Mouse (Mus musculus) left cerebral cortex, postnatal 4 days (tissue): ENCODE data around the gene Pcdh7. TPM values are rescaled to one million over a fixed set of nuclear protein-coding genes. Genes with fewer than 3 reads are reported as not detected.

Experiments used
- DNase-seq: peaks from one replicate; pipeline ENCODE4 v3.0.0-alpha.2; 2022
- intact Hi-C: fragments of 180-260 bp; cut with DNase I; formaldehyde crosslinking; loops from one replicate; pipeline ENCODE4 v1.15.1; 2025
- total RNA-seq, 2 experiments: library from RNA; stranded (reverse); gene quantifications; 2 replicates each; pipeline ENCODE4 v1.2.3; 2021

Pcdh7 gene
- total RNA-seq, 2 experiments from 2014 or later: 118 to 136 TPM

GRCm38 (mm10) chr5:57788775-57789509 lies 71.2 kb downstream of the Pcdh7 start:
- intact Hi-C loops: no loop called here
- DNase-seq: no peak

DNA sequence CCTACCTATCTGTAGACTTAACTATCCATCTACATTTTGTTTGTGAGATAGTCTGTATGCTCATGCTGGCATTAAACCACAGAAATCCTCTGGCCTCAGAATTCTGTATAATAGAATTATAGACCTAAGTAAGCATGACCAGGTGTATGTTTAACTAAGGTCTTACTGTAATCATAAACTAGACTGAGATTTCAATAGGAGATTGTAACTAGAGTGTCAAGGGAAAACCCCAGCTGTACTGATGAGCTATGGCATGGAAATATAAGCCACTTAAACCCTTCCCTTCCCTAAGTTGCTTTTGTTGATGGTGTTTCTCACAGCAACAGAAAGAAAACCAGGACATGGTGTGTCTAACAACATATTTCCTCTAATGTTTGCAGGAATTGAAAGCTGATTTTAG lies 78.6 kb downstream of the Pcdh7 start:
- no peak for DNase-seq
- intact Hi-C loops: no loop called here

DNA sequence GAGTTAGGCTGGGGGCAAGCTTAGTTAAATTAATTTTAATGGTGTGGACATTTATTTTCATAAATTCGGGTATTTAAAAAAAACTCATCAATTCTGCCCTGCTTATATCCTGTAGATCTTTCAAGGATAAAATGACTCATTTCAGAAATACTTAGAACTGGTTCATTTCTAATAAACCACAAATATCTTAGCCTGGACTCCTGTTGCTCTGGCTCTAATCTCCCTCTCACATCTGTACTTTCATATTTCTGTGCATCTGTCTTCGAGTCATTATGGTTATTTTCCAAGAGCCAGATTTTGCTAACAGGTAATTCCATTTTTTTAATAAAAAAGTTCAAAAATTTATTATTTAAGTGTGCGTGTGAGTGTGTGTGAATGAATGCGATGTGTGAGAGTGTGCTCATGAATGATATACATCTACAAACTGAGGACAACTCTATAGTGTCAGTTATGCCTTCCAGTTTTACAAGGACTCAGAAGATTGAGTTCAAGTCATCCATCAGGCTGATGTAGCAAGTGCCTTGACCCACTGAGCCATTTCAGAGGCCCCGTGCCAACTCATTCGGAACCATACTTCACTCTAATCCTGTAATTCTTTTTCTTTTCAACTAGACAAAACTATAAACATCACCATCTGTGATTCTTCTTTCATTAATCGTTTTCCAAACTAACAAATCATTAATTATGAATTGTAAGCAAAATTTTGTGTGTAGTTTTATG lies 80.3 kb downstream of the Pcdh7 start:
- no peak for DNase-seq
- intact Hi-C loops: no loop called here

DNA sequence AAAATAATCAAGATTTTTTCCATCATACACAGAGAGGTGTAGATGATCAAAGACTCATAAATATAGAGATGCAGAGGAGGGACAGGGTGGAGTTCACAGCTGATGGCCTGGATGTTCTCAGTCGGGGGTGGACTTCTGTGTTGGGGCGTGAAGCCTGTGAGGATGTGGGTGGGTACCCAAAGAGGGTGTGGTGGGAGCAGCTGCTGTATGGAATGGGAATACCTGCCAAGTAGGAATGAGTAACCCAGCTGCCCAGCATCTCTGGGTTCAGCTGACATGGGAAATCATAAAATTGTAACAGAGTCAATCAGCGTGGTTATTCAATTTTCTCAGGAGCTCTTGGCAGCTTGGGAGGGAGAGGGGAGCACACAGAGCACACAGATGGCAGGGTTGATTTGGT lies 85.3 kb downstream of the Pcdh7 start:
- intact Hi-C loops: no loop called here
- DNase-seq: peak; percentile 15

DNA sequence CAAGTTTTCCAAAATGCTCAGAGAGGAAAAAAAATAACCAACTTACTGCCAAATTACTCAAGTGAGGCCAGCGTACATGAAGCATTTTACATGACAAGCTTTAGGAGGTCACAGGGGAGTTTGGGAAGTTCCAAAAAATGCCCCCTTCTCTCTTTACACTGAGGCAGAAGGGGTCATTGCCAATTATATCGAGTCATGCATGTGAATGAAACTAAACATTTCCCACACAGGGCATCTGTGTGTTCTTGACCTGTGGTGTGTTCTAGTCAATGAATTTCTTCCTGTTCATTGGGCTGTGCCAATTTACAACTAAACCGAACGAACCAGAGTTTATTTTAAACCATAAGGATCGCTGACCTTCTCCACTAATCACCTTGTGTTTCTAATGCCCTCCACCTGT lies 86.1 kb downstream of the Pcdh7 start:
- intact Hi-C loops: no loop called here
- no peak for DNase-seq

- peak; percentile 27 for DNase-seq
- intact Hi-C loops: no loop called here
These were observed 89.6 kb downstream of the Pcdh7 start for GRCm38 (mm10) chr5:57807350-57807749.

DNA sequence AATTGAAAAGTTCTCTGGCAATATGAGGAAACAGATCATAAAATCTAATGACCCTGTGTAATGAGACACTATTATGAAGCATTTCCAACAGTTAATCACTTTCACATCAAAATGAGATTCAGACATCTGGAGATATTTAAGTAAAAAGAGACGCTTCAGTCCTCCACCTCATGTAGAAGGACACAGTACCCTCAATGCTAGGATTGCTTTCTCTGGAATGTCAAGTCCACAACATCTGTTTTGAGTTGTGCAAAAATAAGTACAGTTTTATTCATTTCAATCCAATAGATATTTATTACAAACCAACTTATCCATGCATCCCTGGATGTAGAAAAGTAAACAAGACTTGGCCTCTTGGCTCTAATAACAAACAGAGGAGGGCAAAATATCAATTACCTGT lies 92.9 kb downstream of the Pcdh7 start:
- intact Hi-C loops: no loop called here
- no peak for DNase-seq

DNA sequence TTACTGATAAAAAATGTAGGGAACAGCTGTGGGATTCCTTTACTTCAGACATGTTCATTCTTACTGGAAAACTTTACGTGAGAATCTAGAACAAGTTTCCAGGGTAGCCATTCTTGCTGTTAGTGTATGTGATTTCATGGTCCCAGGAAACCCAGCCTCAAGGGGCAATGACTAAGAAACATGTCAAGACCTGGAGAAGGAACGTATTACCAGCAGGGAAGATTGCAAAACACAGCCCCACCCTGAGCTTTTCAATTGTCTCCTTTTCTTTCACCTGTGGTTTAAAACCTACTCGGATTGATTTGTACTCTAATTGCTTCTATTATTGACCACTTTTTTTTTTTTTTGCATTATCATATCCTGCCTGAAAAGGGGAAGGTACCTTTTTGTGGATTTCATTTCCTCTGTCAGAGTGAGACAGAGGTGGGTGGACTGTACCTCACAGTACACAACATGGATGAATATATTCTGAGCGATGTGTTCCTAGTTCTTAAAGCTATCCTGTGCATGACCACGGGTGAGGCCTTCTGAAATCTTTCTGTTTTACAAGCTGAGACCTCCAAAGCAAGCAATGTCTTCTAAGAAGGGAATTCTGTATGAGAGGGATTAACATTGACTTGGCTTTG lies 98.3 kb downstream of the Pcdh7 start:
- intact Hi-C loops: no loop called here

DNA sequence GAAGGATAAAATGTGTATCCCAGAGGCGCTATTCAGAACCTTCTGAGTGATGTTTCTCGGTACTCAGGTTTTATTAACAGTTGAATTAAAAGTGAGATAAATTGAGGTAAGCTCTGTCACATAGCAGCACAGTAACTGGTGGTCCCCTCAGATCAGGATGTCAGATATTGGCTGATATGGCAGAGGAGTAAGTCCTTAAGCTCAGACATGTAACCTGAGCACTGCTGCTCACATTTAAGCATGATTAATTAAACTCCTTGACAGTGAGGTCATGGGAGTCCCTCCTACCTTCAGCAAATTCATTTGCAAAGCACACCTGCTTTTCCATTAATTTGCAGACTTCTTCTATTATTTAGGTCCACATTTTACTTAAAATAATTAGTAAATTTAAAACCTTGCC lies 102.0 kb downstream of the Pcdh7 start:
- no peak for DNase-seq
- intact Hi-C loops: no loop called here

More for the DNA sequence above, 98.3 kb downstream of the Pcdh7 start:
- no peak for DNase-seq

DNA sequence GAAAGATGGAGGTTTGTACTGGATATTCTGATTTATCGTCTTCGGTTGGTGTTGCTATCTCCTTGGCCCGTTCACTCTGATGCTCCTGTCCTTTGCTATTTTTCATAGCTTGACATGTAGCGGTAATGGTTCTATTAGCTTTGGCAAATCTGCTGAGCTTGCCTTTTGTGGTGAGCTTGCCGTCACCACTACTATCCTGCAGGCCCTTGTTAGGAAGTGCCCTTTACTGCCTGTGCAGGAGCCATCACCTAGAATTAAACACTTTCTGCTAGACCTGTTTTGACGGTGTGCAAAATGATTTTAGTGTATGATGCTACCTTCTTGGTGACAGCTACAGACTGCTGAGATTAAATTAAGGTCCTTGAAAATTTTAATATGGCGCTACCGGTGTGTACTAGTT lies 103.3 kb downstream of the Pcdh7 start:
- DNase-seq: no peak
- intact Hi-C loops: no loop called here

DNA sequence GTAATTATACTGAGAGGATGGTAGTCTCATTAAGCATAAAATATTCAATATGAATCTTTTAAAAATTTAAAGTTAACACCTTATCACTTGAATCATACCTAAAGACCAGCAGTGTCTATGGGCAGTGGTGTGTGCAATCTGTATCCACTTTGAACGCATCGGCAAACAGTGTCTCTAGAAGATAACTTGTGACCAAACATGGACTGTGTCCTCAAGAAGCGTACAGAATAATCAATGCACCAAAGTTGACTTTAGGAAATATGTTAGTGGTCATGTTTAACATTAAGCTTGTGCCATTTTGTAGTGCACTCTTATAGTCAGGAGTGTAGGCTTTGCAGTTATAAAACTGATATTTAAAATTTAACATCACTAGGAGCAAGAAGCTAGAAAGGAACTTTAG lies 110.7 kb downstream of the Pcdh7 start:
- no peak for DNase-seq

GRCm38 (mm10) chr5:57837150-57837549 lies 119.4 kb downstream of the Pcdh7 start:
- intact Hi-C loops: no loop called here
- no peak for DNase-seq

More for the DNA sequence above, 110.7 kb downstream of the Pcdh7 start:
- intact Hi-C loops: no loop called here

GRCm38 (mm10) chr5:57841357-57842119 lies 123.8 kb downstream of the Pcdh7 start:
- no peak for DNase-seq

GRCm38 (mm10) chr5:57847500-57847899 lies 129.7 kb downstream of the Pcdh7 start:
- intact Hi-C loops: no loop called here
- DNase-seq: no peak

More at GRCm38 (mm10) chr5:57841357-57842119, 123.8 kb downstream of the Pcdh7 start:
- intact Hi-C loops: no loop called here

DNA sequence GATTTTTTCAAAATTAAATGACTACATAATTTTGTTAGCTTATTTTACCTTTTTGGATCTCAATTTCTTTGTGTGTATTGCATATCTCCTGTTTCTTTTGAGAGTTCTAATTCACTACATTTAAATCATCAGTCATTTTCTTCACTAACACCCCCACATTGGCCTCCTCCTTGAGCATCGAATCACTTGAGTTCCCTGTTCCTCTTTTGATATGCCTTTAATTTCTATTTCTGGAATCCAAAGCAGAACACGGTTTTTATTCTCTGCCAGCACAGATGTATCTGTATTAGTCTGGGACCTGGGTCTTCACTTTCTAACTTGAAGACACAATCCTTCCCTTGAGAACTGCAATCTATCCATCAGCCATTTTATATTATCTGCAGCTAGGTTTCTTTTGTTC lies 132.3 kb downstream of the Pcdh7 start:
- DNase-seq: no peak
- intact Hi-C loops: no loop called here

DNA sequence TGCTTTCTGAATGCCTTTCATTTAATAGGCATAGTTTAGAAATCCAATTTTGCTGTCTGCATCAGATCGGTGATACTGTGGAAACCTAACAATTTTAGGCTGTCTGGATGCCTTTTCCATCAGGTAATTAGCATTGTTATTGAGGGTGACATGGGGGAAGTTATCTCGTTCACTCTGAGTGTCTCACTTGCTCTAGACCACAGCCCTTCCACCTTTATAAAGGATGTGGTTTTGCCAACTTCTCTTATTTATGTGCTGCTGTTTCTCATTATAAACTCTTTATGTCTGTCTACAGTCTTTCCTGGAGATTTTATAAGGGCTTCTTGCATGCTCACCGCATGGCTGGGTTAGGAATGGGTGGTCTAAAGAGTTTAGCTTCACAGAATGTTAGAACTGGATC lies 139.5 kb downstream of the Pcdh7 start:
- intact Hi-C loops: no loop called here
- DNase-seq: no peak

DNA sequence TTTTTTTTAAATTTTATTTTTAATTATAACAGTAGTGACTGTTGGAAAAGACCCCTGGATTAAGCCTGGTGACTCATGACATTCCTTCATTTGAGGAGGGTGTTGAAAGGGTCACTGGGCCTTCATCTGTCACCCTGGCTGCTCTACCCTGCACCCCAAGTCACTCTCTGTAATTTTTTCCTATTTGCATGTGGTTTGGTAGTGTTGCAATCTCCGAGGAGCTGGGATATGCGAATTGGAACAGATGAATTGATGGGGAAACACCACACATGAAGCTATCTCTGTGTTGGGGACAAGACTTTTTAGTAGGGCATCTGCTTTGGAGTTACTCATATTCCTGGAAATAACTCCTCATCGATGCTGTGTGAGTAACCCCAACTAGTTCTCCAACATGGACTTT lies 146.5 kb downstream of the Pcdh7 start:
- no peak for DNase-seq
- intact Hi-C loops: no loop called here

DNA sequence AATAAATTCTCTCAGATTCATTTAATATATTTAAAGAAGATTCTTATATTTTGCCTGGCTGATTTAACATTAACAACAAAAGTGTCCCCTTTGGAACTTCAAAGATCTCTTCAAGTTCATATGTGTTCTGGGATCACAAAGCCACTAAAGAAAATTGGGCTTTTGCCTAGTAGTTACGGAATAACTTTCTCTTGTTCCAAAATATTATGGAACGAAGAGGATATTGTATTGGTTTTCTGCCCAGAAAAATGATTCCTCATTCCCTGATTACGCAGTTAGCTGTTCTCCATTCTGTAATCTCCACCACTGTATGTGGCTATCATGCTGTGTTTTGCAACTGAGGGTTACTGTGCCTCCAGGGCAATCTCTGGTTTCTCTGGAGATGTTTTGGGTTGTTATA lies 147.5 kb downstream of the Pcdh7 start:
- DNase-seq: no peak
- intact Hi-C loops: no loop called here

GRCm38 (mm10) chr5:57866097-57866496 lies 148.3 kb downstream of the Pcdh7 start:
- intact Hi-C loops: no loop called here
- no peak for DNase-seq

- no peak for DNase-seq
- intact Hi-C loops: no loop called here
These were observed 150.1 kb downstream of the Pcdh7 start for GRCm38 (mm10) chr5:57867906-57868305.

DNA sequence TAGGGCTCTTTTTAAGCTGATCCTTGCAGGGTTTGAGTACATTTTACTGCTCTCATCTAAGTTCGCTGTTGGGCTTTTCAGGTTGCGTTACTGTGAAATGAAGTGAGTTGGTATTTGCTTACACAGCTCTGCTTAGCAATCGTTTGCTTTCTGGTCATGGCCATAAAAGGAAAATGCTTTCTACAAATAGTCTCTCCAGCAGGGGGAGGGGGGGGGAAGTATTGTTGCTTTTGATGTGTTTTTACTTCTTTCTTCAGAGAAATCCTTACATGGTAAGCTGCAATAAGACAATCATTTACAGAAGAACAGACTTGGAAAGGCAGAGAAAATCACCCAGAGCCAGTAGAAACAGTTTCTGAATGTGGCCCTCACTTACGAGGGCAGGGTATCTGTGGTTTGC lies 150.9 kb downstream of the Pcdh7 start:
- DNase-seq: no peak
- intact Hi-C loops: no loop called here
